Mouse (Mus musculus): ENCODE measurements around the gene Rsl1d1. TPM values are rescaled to one million over a fixed set of nuclear protein-coding genes. Genes with fewer than 3 reads are reported as not detected.

Rsl1d1 gene
- polyA plus RNA-seq, 1 experiment from 2014 or later: 244 TPM

- Histone ChIP-seq H3K4me1 (ENCODE audit: control insufficient read depth, insufficient read depth, low read length) (peaks cover 3% of the 10 kb centered on the region; the same call in 1 of the 2 replicates), H3K4me2 (ENCODE audit: low read depth) (no peak overlapping the region), H3K9ac (ENCODE audit: low read length) (no peak overlapping the region), H3K4me3 (ENCODE audit: low read depth, low read length) (no peak overlapping the region), H3K27me3 (ENCODE audit: control insufficient read depth, insufficient read depth, low read length) (no peaks in the 10 kb centered on the region), H3K27ac (ENCODE audit: low read depth, low read length) (no peak overlapping the region), H3K36me3 (ENCODE audit: control insufficient read depth, insufficient read depth, low read length) (peaks cover 23% of the 10 kb centered on the region), H3K9me3 (ENCODE audit: control insufficient read depth, low read length) (no peaks in the 10 kb centered on the region)
- no peak for DNase-seq (ENCODE audit: low spot score)
- WGBS: 63% methylated on average over 2 of the region's 2 CpGs
- no peak for ATAC-seq (ENCODE audit: insufficient read depth, low FRiP score, low TSS enrichment)
Measured at GRCm38 (mm10) chr16:11198467-11198866, 4.7 kb downstream of the Rsl1d1 start.

GRCm38 (mm10) chr16:11197052-11197451, 6.1 kb downstream of the Rsl1d1 start:
- H3K4me2 ChIP-seq (ENCODE audit: low read depth): no peak overlapping the region
- no peak overlapping the region for H3K9ac ChIP-seq (ENCODE audit: low read length)
- H3K9me3 ChIP-seq (ENCODE audit: control insufficient read depth, low read length): no peaks in the 10 kb centered on the region
- no peak overlapping the region for H3K27ac ChIP-seq (ENCODE audit: low read depth, low read length)
- peaks cover 3% of the 10 kb centered on the region; the same call in 1 of the 2 replicates for H3K4me1 ChIP-seq (ENCODE audit: control insufficient read depth, insufficient read depth, low read length)
- no peak for ATAC-seq (ENCODE audit: insufficient read depth, low FRiP score, low TSS enrichment)
- 90% methylated on average over 4 of the region's 4 CpGs for WGBS
- no peaks in the 10 kb centered on the region for H3K27me3 ChIP-seq (ENCODE audit: control insufficient read depth, insufficient read depth, low read length)
- DNase-seq (ENCODE audit: low spot score): no peak
- peaks cover 25% of the 10 kb centered on the region for H3K36me3 ChIP-seq (ENCODE audit: control insufficient read depth, insufficient read depth, low read length)
- H3K4me3 ChIP-seq (ENCODE audit: low read depth, low read length): no peak overlapping the region

GRCm38 (mm10) chr16:11193231-11193630, 9.9 kb downstream of the Rsl1d1 start:
- ATAC-seq (ENCODE audit: insufficient read depth, low FRiP score, low TSS enrichment) (no peak), DNase-seq (ENCODE audit: low spot score) (no peak)
- WGBS: 96% methylated on average over 2 of the region's 2 CpGs
- Histone ChIP-seq H3K36me3 (ENCODE audit: control insufficient read depth, insufficient read depth, low read length) (peaks cover 17% of the 10 kb centered on the region), H3K9me3 (ENCODE audit: control insufficient read depth, low read length) (no peaks in the 10 kb centered on the region), H3K4me2 (ENCODE audit: low read depth) (no peak overlapping the region), H3K4me3 (ENCODE audit: low read depth, low read length) (no peak overlapping the region), H3K27ac (ENCODE audit: low read depth, low read length) (no peak overlapping the region), H3K4me1 (ENCODE audit: control insufficient read depth, insufficient read depth, low read length) (no peaks in the 10 kb centered on the region), H3K9ac (ENCODE audit: low read length) (no peak overlapping the region), H3K27me3 (ENCODE audit: control insufficient read depth, insufficient read depth, low read length) (no peaks in the 10 kb centered on the region)

- ATAC-seq (ENCODE audit: insufficient read depth, low FRiP score, low TSS enrichment) (no peak), DNase-seq (ENCODE audit: low spot score) (no peak)
- no peak overlapping the region for H3K27ac ChIP-seq (ENCODE audit: low read depth, low read length)
- H3K4me1 ChIP-seq (ENCODE audit: control insufficient read depth, insufficient read depth, low read length): no peaks in the 10 kb centered on the region
- no peaks in the 10 kb centered on the region for H3K9me3 ChIP-seq (ENCODE audit: control insufficient read depth, low read length)
- no peaks in the 10 kb centered on the region for H3K27me3 ChIP-seq (ENCODE audit: control insufficient read depth, insufficient read depth, low read length)
- no peak overlapping the region for H3K9ac ChIP-seq (ENCODE audit: low read length)
- 92% methylated on average over 7 of the region's 7 CpGs for WGBS
- no peak overlapping the region for H3K4me3 ChIP-seq (ENCODE audit: low read depth, low read length)
- H3K4me2 ChIP-seq (ENCODE audit: low read depth): no peak overlapping the region
- H3K36me3 ChIP-seq (ENCODE audit: control insufficient read depth, insufficient read depth, low read length): peaks cover 9% of the 10 kb centered on the region
Measured at GRCm38 (mm10) chr16:11190150-11190549, 13.0 kb downstream of the Rsl1d1 start.

GRCm38 (mm10) chr16:11177404-11177803, 25.7 kb downstream of the Rsl1d1 start:
- Histone ChIP-seq H3K9me3 (ENCODE audit: control insufficient read depth, low read length) (no peaks in the 10 kb centered on the region), H3K4me3 (ENCODE audit: low read depth, low read length) (no peak overlapping the region), H3K4me1 (ENCODE audit: control insufficient read depth, insufficient read depth, low read length) (peaks cover 6% of the 10 kb centered on the region; the same call in 1 of the 2 replicates), H3K27ac (ENCODE audit: low read depth, low read length) (no peak overlapping the region), H3K36me3 (ENCODE audit: control insufficient read depth, insufficient read depth, low read length) (no peaks in the 10 kb centered on the region), H3K27me3 (ENCODE audit: control insufficient read depth, insufficient read depth, low read length) (no peaks in the 10 kb centered on the region), H3K9ac (ENCODE audit: low read length) (no peak overlapping the region), H3K4me2 (ENCODE audit: low read depth) (no peak overlapping the region)
- no peak for DNase-seq (ENCODE audit: low spot score)
- no peak for ATAC-seq (ENCODE audit: insufficient read depth, low FRiP score, low TSS enrichment)
- WGBS: 79% methylated on average over 2 of the region's 2 CpGs

- H3K9me3 ChIP-seq (ENCODE audit: control insufficient read depth, low read length): no peaks in the 10 kb centered on the region
- 6% methylated on average over 4 of the region's 4 CpGs for WGBS
- no peaks in the 10 kb centered on the region for H3K36me3 ChIP-seq (ENCODE audit: control insufficient read depth, insufficient read depth, low read length)
- no peak for ATAC-seq (ENCODE audit: insufficient read depth, low FRiP score, low TSS enrichment)
- peak overlapping the region; percentile 80 for H3K9ac ChIP-seq (ENCODE audit: low read length)
- H3K4me3 ChIP-seq (ENCODE audit: low read depth, low read length): peak overlapping the region; percentile 88
- no peaks in the 10 kb centered on the region for H3K27me3 ChIP-seq (ENCODE audit: control insufficient read depth, insufficient read depth, low read length)
- H3K27ac ChIP-seq (ENCODE audit: low read depth, low read length): no peak overlapping the region
- peaks cover 6% of the 10 kb centered on the region; the same call in 1 of the 2 replicates for H3K4me1 ChIP-seq (ENCODE audit: control insufficient read depth, insufficient read depth, low read length)
- peak overlapping the region; percentile 73 for H3K4me2 ChIP-seq (ENCODE audit: low read depth)
- no peak for DNase-seq (ENCODE audit: low spot score)
Measured at GRCm38 (mm10) chr16:11176884-11177244, 26.3 kb downstream of the Rsl1d1 start.

GRCm38 (mm10) chr16:11176208-11176883, 26.8 kb downstream of the Rsl1d1 start, which contains the start of gene Zc3h7a:
TSS of gene Zc3h7a (minus strand) at chr16:11176393.
- Histone ChIP-seq H3K4me1 (ENCODE audit: control insufficient read depth, insufficient read depth, low read length) (peaks cover 6% of the 10 kb centered on the region; the same call in 1 of the 2 replicates), H3K27me3 (ENCODE audit: control insufficient read depth, insufficient read depth, low read length) (no peaks in the 10 kb centered on the region), H3K9me3 (ENCODE audit: control insufficient read depth, low read length) (no peaks in the 10 kb centered on the region), H3K9ac (ENCODE audit: low read length) (peak within 1 kb of the TSS; percentile 80), H3K4me2 (ENCODE audit: low read depth) (peak within 1 kb of the TSS; percentile 73), H3K36me3 (ENCODE audit: control insufficient read depth, insufficient read depth, low read length) (no peaks in the 10 kb centered on the region), H3K4me3 (ENCODE audit: low read depth, low read length) (peak within 1 kb of the TSS; percentile 88), H3K27ac (ENCODE audit: low read depth, low read length) (peak within 1 kb of the TSS; percentile 79)
- ATAC-seq (ENCODE audit: insufficient read depth, low FRiP score, low TSS enrichment): peak; percentile 93
- DNase-seq (ENCODE audit: low spot score): peak; percentile 96
- under 1% methylated on average over 55 of the region's 57 CpGs for WGBS

- peak overlapping the region; percentile 80 for H3K9ac ChIP-seq (ENCODE audit: low read length)
- WGBS: under 1% methylated on average over 66 of the region's 72 CpGs
- ATAC-seq (ENCODE audit: insufficient read depth, low FRiP score, low TSS enrichment): peak; percentile 65
Measured at GRCm38 (mm10) chr16:11175489-11176207, 27.5 kb downstream of the Rsl1d1 start.

More at GRCm38 (mm10) chr16:11175489-11176207, 27.5 kb downstream of the Rsl1d1 start:
- H3K36me3 ChIP-seq (ENCODE audit: control insufficient read depth, insufficient read depth, low read length): no peaks in the 10 kb centered on the region
- H3K27ac ChIP-seq (ENCODE audit: low read depth, low read length): peak overlapping the region; percentile 79
- H3K4me2 ChIP-seq (ENCODE audit: low read depth): peak overlapping the region; percentile 73
- peaks cover 6% of the 10 kb centered on the region; the same call in 1 of the 2 replicates for H3K4me1 ChIP-seq (ENCODE audit: control insufficient read depth, insufficient read depth, low read length)
- DNase-seq (ENCODE audit: low spot score): peak; percentile 69
- no peaks in the 10 kb centered on the region for H3K27me3 ChIP-seq (ENCODE audit: control insufficient read depth, insufficient read depth, low read length)
- H3K9me3 ChIP-seq (ENCODE audit: control insufficient read depth, low read length): no peaks in the 10 kb centered on the region
- peak overlapping the region; percentile 88 for H3K4me3 ChIP-seq (ENCODE audit: low read depth, low read length)

All from neural tube, embryonic 11.5 days (tissue).